Mouse (Mus musculus): ENCODE measurements around the gene Nfrkb.

DNA sequence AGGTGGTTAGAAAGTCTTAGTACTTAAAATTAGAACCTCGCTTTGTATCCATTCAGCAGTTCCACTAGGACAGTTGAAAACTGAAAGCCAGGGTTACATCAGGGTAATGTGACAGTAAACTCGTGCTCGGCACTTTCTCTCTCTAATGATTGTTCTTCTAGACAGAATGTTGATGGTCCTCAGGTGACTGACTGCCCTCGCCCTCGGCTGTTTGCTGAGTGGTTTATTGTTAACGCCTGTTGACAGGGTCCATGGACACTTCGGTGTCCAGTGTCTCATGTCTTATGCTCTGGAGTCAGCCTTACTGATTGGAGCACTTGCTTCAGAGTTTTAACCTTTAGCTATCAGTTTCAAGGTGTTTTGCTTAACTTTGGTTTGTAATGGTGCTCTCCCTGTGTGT is 31.9 kb upstream of the Nfrkb start:
- TF ChIP-seq TAL1 (IDR thresholded peaks at IDR 0.05; ENCODE audit: low read length): no peak
- TF ChIP-seq GATA1 (IDR thresholded peaks at IDR 0.05; ENCODE audit: low read length): no peak

Data from erythroblast, embryonic 14.5 days (primary cell).